Mouse (Mus musculus) embryo, embryonic 11.5 days (tissue): ENCODE measurements at regions not wholly inside any gene's neighbourhood (a gene's known extent, or its start where the extent isn't known, plus 50 kb on each side); places are given as distances from the start of the nearest gene placed in this dataset.

Source experiments
- DNase-seq: peaks from one replicate; pipeline ENCODE4 v3.0.0-alpha.2; 2012; ENCODE audit warnings: low read depth, low spot score

DNA sequence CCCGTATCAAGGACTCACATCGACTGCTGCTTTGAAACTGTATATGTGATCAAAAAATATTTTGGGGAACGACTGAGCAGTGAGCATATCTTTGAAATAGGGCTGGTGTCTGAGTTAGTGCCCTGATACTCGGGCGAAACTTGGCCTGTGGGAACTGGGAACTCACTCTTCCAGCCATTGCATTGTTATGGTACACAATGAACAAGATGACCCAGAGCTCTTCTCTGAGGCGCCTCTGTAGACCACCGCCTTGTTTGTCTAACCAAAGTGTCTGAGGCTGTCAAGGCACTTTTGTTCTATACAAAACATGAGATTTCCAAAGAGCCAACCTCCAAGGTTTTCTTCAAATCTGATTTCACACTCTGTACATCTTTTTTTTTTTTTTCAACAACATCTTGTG, 201.5 kb downstream of the Cog6 start:
- no peak for DNase-seq

DNA sequence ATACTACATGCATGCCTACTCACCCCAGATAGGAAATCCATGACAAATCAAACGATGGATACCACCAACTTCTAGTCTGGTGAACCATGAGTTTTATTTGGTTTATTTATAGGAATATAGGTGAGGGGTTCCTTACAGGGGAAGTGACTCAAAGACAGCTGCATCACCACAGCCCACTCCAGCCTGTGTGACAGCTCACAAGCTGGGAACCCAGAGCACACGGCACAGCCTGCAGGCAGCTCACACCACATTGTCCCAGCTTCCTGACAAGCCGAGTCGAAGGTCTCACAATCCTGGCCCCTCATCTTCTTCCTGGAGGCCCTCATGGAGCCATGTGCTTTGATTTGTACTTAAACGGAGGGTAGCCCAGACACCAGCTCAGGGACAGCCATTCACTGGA, 214.7 kb downstream of the Cog6 start:
- DNase-seq, result no peak

DNA sequence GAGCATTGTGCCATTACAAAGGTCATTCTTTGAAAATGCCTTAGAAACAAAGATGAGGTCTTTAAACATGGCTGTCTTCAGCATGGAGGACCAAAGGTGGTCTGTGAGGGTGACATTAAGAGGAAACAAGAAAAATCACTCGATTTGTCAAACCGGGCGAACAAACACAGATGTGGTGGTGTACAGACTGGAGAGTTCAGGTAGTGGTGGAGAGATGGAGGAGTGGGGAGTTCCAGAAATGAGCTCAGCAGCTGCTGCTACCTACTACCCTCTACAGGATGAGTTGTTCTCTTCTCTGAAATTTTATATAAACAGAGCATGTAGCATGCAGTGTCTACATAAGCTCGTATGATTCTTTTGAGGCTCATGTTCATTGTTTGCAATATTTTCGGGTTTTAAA, 215.6 kb downstream of the Cog6 start:
- no peak for DNase-seq

DNA sequence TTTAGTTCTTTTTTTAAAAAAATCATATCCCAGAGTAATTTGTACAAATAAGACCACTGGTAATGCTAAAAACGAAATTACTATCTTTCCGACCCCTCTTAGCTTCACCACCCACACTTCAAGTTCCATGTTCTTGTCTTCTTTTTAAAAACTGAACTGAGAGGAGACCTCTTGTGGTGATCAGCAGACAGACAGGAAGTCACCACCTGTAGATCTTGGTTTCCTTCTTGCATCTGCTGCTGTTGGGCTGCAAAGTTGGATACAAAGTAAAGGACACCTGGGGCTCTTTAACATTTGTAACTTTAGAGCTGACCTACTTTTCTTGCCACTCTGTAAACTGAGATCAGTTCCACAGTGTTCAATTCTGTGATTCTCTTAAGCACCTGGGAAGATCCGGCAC, 216.4 kb downstream of the Cog6 start:
- DNase-seq, result no peak

DNA sequence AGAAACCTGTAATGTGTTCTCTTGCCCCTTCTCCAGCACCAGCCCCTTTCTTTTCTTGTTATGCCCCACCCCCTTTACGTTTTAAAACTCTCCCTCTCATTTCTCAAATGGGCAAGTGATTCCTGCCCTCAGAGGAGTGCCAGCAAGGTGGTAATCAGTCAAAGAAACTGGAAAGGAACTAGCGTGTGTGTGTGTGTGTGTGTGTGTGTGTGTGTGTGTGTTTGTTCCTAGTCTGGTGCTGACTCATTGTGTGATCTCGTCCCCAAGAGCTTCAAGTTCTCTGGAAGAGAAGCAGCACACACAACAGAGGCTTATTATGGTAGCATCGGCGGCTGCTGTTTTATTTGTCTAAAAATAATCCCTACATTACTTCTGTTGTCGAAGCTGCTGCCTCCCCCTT, 219.2 kb downstream of the Cog6 start:
- DNase-seq, result no peak

DNA sequence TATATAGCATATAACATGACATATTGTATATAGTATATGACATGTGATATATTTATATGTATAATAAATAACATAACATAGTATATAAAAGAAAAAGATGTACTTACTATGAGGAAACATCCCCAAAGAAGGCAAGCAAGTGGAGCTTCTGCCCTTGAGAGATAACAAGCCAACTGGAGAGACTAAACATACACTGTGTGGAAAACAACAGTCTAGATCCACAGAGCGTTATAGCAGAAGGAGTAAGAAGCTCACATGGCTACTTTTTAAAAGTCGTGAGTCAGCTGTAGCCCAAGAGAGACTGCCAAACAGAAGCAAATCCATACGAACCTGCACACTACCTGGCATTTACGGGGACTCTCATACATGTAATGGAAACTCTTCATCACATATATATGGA, 219.9 kb downstream of the Cog6 start:
- DNase-seq, result no peak

DNA sequence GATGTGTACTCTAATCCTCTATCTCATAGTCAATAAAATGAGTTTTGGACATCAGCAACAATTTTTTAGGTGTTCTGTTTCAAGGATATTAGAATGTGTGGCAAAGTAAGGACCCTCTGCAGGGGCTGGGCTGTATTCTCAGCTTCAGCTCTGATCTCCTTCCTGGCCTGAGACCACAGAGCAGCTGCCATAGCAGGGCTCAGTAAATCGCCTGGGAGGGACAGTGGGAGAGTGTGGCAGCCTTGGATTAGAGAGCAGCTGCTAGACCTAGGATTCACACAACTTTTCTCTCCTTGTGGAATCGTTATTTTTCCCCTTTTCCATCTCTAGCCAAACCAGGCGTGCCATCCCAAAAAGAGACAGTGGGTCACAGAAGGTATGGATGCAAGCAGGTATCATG, 222.8 kb downstream of the Cog6 start:
- DNase-seq, result no peak

DNA sequence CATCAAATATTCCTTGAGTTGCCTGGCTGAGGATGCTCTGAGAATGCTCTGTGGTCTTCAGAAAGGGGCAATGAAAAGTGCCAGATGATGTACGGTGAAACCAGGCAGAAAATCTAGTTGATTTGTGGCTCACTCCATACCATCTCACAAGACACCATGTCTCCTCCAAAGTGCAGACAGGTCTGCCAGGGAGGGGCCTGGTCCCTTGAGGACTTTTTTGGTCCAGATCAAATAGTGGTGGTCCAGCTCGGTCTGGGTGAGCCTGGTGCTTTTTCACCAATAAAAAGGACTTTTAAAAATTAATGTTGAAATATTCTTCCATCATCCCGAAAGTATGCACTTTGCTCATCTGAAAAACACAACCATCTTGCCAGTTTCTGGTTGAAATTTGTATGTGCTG, 224.2 kb downstream of the Cog6 start:
- DNase-seq, result no peak

DNA sequence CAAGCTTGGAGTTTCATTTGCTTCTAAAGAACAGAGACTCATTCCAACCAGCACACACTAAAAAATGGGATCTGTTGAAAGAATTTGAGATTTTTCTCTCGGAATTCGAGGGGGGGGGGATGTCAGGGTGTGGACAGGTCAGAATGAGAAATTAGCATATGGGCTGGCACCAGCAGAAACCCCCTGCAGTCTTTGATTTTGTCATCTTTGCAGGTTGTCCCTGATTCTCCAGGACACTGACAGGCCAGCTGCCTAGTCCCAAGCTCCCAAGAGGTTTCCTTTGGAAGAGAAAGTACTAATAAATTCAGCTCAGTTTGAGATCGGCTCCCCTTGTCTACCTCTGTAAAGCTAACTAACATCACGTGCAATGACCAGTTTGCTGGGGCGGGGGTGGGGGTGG, 224.9 kb downstream of the Cog6 start:
- DNase-seq, result no peak

DNA sequence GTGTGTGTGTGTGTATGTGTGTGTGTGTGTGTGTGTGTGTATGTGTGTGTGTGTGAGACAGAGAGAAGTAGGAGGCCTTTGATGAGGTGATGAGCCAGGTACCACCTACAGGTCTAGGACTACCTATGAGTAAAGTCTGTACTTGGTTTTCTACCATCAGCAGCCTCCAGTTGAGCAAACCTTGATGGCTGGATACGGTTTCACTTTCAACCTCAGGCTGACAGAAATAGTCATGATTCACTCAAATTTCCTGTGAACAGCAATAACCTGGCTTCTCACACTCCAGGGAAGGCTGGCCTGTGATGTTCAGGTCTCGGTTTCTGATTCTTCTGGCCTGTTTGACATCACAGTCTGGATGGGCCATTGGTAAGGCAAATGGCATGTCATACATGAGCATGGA, 226.1 kb downstream of the Cog6 start:
- DNase-seq, result no peak

DNA sequence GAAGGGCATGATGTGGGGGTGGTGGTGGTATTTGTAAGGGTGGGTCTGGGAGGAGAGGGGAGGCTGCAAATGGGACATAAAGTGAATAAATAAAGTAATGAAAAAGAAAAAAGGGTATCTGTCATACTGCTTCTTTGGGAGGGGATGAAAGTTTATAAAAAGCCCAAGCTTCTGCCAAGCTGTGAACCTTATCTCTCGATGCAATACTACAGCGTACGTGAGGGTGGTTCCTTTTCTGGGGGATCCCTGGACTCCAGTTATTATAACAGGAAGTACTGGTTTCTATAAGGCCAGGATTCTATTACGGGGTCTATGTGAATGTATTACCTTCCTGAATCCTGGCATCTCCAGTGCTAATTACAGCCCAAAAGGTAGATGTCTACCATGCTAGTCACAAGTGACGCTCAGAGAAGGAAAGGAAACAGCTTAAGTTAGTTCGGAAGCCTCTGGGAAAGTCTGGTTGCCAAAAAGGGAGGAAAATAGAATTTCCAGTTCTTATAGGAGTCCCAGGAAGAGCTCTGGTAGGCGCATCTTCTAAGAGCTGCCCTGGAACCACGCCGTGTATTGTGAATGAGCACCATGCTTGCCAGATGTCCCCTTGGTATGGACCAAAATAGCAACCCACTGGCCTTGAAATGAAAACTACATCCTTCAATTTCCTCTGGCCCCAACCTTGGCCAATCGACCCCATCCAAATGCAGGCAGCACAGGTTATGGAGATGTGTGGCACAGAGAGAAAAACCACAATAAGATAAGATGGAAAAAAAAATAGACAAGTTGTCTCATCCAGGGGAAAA, 228.9 kb downstream of the Cog6 start:
- no peak for DNase-seq

DNA sequence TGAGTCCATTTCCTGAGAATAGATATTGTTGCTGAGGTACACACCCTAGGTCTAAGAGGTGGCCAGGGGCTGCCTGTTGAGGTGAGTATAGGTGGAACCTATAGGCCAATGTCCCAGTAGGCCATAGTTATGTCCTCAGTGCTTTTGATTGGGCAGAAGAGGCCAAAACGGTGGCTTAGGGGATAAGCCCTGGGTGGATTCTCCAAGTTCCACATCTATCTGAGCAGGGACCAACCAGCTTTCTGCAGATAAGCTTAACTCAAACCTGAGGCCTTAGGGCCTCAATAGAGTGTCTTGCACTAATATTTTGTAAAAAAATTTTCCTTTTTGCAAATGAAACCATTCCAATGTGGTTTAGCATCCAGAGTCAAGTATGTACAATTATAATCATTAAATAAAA, 231.4 kb downstream of the Cog6 start:
- DNase-seq, result no peak

DNA sequence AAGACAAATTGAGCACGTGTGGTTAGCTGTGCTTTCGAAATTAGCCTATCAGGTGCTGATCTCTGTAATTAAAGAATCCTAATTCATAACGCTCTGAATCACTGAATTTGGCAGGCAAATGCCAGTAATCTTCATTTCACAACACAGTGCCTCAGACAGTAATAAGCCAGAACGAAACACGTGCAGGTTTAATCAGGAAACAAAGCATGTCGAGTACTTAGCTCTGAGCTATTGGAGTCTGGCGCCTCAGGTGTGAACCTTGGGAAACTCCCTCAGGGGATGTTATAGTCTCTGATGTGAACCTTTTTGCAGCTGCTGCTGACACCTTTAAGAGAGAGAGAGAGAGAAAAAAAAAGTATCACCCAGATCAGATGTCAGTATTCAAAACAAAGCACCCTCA, 232.6 kb downstream of the Cog6 start:
- no peak for DNase-seq

DNA sequence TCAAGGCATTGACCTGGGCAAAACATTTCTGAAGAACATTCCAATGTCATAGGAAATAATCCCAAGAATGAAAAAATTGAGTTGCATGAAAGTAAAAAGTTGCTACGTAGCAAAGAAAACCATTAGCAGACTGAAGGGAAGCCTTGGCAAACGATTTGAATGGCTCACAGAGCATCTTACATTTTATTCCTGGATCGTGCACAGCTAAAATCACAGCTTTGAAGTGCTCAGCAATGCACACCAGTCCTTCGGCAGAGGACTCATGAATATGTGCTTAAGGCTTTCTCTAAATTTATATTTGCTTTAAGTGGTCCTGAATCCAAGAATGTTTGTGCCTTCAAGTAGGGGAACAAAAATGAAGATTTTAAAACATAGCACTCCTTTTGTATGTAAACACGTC, 234.5 kb downstream of the Cog6 start:
- no peak for DNase-seq

DNA sequence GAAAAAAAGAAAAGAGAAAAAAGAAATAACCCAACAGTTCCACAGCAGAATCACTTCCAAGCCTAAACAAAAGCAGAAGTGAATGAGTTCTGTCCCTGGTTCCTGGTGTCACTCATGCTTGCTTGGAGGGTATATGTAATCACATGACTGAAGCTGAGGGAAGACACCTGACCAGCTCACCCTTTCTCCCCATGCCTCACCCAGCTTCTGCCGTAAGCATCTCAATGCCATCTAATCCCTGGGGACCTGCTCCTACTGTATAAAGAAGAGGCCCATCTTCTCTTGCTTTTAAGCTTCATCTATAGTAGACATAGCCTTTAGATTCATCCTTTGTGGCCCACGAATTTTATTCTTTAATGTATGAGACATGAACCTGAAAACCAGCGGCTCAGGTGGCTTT, 235.5 kb downstream of the Cog6 start:
- DNase-seq, result no peak

DNA sequence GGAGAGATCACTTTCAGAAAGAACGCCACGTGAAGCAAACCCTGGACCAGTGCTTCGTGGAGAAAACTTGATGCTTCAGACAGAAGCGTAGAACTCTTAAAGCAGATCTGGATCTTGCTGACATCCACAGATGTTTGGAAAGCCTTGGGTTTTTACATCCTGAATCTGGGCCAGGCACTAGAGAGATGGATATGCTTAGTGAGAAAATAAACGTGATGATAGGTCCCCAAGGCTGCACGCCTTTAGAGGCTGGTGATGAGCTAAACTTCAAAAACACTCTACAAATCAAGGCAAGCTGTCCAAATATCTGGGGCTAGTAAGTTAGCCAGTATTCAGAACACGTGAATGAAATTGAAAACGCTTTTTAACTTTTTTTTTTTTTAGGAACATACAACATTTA, 236.7 kb downstream of the Cog6 start:
- no peak for DNase-seq

DNA sequence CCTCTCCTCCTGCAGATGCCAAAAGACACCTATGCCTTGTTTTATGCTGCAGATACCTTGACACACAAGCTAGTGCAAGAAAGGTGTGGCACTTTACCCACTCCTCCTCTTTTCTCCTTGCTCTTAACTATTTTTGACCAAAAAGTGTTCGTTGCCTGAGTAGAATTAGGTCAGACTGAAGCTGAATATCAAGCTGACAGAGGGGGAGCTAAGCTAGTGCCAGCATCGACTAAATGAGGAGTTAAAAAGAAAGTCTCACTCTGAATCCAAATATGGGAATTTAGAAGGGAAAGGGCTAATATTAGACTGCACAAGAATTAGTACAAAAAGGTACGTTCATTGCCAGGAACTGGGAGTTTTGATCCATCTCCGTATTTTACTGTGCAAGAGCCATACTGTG, 241.2 kb downstream of the Cog6 start:
- no peak for DNase-seq

DNA sequence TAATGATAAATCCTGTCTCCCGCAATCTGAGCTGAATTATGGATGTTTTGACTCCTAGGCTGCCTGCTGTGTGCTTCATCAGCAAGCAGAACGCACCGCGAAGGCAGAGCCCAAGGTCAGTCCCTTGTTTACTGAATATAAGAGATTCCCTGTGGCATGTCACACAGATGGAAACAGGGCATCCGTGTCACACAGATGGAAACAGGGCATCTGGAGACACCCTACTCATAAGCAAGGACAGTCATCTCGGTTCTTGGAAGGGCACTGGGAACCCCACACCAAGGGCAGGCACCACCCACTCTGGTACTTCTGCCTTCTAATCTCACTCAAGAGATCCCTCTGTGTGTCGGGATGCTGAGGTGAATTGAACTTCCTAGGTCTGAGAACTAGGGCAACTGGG, 241.9 kb downstream of the Cog6 start:
- no peak for DNase-seq

DNA sequence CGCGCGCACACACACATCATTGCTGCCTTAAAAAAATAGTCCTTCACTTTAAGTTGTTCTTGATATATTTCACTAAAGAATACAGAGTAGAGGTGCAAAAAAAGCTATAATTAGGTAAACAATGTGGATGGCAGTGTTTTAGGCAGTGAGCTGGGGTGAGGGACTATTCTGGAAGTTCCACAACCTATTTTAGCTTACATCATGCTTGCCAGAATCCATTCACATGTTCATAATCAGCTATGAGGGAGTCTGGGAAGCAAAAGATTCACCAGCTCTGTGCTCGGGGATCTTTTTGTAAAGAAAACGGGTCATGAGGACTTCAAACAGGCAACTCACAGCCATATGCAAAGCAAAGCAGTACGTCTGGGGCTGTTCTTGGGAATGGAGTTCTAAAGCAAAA, 242.3 kb downstream of the Cog6 start:
- DNase-seq, result no peak

DNA sequence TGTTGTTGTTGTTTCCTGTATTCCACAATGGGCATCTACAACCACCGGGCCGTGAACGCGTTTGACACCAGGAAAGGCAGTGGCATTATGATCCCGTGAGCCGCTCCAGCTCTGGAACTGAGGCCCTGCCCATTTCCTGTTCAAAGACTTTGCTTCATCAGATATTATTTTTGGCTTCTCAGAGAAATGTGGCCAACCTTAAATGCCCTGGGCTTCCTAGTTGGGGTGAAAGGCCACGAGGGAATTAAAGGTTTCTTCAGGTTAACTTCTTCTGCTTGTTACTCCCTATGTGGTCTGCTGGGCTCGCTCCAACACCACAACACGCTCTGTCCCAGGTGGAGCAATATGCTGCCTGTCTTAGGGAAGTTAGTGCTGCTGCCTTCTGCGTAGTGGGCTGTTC, 249.8 kb downstream of the Cog6 start:
- no peak for DNase-seq

DNA sequence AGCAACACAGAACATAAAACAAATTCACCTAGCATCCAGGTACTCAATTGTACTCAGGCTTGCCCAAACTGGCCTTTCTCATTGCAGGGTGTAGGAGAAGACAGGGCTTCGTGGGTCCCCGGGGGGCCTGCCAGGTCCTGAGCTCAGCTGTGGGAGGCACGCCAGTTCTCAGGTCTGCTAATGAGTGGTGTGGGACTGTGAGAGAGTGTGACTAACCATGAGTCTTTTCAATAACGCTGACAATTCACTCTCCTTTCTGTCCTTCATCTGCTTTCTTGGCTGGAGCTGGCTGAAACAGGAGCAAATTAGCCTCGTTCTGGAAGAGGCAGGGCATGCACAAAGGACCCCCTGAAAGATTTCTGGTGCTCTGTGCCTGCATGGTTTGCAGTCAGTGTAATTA, 250.2 kb downstream of the Cog6 start:
- DNase-seq, result no peak

DNA sequence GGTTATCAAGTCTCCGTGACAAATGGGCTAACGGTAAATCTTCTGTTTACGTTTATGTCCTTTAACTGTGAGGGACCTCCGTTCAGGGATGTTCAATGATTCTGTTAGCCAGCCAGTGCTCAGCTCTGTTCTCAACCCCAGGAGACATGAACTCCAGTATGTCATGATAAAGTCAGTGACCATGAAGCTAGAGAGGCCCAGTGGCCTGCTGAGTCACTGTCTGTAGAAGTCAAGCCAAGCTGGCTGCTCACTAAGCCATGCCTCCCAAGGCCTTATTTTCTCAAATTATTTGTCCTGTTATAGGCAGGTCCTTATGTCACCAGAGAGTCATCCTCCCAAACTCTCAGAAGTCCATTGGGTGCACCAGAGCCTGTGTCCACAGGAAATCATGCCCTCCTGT, 252.9 kb downstream of the Cog6 start:
- no peak for DNase-seq

DNA sequence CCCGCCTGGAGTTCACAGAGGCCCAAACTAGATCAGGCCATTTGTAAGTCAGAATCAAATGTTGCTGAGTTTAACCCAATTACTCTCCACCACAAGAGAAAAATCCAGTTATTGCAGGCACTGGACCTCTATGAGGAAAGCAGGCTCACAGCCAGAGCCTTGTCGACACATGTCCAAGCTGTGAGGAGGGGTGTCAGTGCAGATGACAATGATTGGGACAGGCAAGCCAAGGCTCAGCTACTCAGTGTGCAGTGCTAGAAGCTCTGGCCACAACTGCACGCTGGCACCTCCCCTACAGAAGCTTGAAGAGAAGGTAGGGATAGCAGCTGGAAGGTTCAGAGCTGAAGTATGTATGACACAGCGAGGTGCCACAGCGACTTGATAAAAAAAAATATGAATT, 253.4 kb downstream of the Cog6 start:
- no peak for DNase-seq

DNA sequence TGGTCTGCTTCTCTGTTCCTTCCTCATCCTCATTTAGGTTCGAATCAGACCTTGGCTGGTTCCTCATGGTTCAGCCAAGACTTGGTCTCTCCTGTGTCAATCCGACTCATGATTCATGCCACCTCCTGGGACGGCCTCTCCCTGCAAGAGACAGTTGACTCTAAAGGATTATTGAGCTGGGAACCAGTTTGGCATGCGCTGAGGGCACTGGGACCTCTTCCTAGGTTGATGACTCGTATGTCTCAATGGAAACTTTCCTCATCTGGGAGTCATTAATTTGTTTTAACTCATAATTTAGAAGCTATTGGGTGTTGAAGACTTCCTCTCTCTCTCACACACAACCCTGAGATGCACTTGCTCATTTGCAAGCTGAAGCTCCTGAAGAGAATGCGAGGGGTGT, 254.5 kb downstream of the Cog6 start:
- no peak for DNase-seq
